Mouse (Mus musculus) gastrocnemius, adult 2 months (tissue): ENCODE measurements around the gene Exoc8. TPM values are rescaled to one million over a fixed set of nuclear protein-coding genes. Genes with fewer than 3 reads are reported as not detected.
A peak's percentile ranks its signal among the peaks of the same experiment; 100 is the strongest.

Experiments used
- DNase-seq: peaks from one replicate; pipeline ENCODE4 v3.0.0; 2022
- H3K27ac ChIP-seq: fragments of 200-600 bp; 2 replicates; pipeline ENCODE4 v1.8.1; 2022; ENCODE audit warnings: mild to moderate bottlenecking
- H3K4me3 ChIP-seq: fragments of 200-600 bp; 2 replicates; pipeline ENCODE4 v1.8.1; 2022; ENCODE audit warnings: mild to moderate bottlenecking, moderate library complexity
- CTCF ChIP-seq: fragments of 200-600 bp; IDR thresholded peaks from 2 replicates; pipeline ENCODE4 v1.8.1; 2022; ENCODE audit warnings: antibody characterized with exemption, mild to moderate bottlenecking, moderate library complexity
- intact Hi-C: fragments of 180-260 bp; cut with DNase I; formaldehyde crosslinking; loops from one replicate; pipeline ENCODE4 v1.15.1; 2025
- long read RNA-seq, 2 experiments: library from polyadenylated mRNA; stranded (forward); transcript quantifications; one replicate each; pipeline ENCODE4 v2.0.0; 2021
- total RNA-seq, 2 experiments: library from RNA; stranded (reverse); gene quantifications; 2 replicates each; pipeline ENCODE4 v1.2.3; 2021

Exoc8 gene
- 1 to 10 TPM; 7.6 to 7.8 TPM for total RNA-seq
- long read RNA-seq, experiment 1, full-length matches to known transcripts, result 5 of 5 reads
- long read RNA-seq, experiment 1, partial matches to known transcripts, result 0 of 5 reads
- long read RNA-seq, experiment 1, other reads (novel, unspliced or antisense), result 0 of 5 reads
- long read RNA-seq, experiment 2, full-length matches to known transcripts, result 8 of 8 reads
- long read RNA-seq, experiment 2, partial matches to known transcripts, result 0 of 8 reads
- long read RNA-seq, experiment 2, other reads (novel, unspliced or antisense), result 0 of 8 reads

DNA sequence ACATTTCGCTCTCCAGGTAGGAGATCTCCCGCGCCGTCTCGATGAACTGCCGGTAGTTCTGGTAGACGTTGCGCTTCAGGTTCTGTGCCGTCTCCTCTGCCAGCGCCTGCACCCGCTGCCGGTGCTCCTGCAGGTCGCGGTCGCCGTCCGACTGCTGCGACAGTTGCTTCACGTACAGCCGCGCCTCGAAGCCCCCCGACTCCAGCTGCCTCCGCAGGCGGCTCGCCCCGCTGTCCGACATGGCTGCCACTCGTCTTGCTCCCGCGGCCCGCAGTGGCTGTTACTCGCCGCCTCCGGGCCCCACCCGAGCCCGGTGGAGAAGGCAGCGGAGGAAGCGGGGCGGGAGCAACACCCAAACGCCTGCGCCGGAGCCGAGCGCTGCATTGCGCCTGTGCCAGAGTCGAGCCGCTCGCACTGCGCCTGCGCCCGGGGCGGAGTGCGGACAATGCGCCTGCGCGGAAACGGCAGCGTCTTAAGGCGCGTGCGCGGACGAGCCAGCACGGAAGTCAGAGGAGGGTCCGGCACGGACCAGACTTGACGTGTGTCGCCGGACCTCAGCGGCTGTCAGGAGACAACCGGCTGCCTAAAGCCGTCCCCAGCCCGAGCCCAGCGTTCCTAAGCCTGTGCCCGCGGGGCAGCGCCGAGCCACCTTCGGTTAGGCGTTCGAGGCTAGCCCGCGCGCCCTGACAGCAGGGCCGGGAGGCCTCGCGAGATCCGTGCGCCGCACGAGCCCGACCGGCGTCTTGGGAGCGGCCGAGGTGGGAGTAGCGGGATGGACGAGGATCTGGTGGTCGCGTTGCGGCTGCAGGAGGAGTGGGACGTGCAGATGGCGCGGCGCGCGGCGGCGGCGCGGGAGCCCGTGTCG lies at the start of gene Exoc8, which contains the start of gene Sprtn:
Gene Exoc8, minus strand, starts transcription at position 320 of the 865 bp plus-strand sequence.
Gene Sprtn, plus strand, starts transcription at position 501 of the 865 bp plus-strand sequence.
- peak; percentile 98 for DNase-seq
- Histone ChIP-seq H3K4me3 (peak within 1 kb of the TSS; percentile 100), H3K27ac (peak within 1 kb of the TSS; percentile 97)
- no peak for TF ChIP-seq CTCF
- intact Hi-C loops, result loop anchor here (1.0 to 5.0 kb wide), 3 partner anchors 52 to 140 kb away; partner anchors contain the start of genes Egln1 and Tsnax

DNA sequence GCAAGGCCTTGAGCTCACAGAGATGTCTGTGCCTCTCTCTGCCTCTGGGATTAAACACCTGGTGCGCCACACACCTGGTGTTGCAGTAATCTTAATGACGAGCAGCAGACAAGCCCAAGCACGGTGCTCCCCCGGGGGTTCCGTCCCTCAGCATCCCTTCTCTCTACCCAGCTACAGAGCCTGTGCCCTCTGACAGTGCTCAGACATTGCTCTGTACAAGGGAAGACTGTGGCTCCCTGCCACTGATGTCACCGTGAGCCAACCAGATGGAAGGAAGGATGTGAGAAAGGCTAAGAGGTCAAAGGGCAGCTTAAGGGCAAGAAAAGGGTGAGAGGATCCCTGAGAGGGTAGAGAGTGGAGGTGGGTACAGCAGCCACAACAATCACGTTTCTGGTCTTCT lies 46.9 kb upstream of the Exoc8 start:
- peak overlapping the region; percentile 22; the same call in 1 of the 2 replicates for H3K4me3 ChIP-seq
- intact Hi-C loops, result no loop called here
- no peak for DNase-seq
- TF ChIP-seq CTCF, result no peak
- 0 out of 2 replicates have a peak overlapping the region, but pooled peaks have one; percentile 5 for H3K27ac ChIP-seq

DNA sequence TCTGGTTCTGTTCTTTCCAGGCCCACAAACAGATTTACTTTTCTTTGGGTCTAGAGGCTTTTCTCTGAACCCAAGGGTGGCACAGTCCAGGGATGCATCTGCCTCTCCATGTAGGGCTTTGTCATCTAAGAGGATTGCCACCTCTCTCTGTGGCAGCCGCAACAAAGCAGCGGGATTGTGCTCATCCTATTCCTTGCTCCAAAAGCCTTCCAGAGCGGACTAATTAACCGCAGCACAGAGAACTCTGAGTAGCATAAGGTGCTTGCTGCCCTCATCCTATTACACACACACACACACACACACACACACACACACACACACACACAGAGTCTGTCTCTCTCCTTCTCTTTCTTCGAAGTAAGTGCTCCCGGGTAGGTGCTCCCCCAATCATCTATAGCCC lies 46.3 kb upstream of the Exoc8 start:
- DNase-seq, result no peak
- intact Hi-C loops, result no loop called here
- TF ChIP-seq CTCF, result no peak
- Histone ChIP-seq H3K27ac (peak overlapping the region; percentile 63; the same call in 1 of the 2 replicates), H3K4me3 (no peak overlapping the region)

DNA sequence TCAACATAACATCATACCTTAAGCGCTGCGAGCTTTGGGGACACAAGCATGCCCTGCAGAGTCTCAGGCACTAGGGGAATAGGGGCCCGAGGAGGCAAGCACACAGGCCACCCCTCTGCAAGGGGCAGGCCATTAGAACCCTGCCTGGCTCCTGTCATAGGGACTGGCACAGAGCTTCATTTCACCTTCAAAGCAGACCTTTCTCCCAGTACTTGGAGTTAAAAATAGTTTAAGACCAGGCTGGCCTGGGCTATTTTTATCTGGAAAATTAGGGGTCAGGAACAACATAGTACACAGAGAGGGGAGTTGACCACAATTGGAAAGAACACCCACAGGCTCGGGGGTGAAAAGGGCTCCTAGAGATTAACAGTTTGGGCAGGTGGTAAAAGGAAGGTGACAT lies 39.8 kb upstream of the Exoc8 start:
- intact Hi-C loops, result no loop called here
- no peak overlapping the region; the same call in 1 of the 2 replicates for H3K4me3 ChIP-seq
- H3K27ac ChIP-seq, result peak overlapping the region; percentile 90
- TF ChIP-seq CTCF, result no peak
- DNase-seq, result peak; percentile 51

DNA sequence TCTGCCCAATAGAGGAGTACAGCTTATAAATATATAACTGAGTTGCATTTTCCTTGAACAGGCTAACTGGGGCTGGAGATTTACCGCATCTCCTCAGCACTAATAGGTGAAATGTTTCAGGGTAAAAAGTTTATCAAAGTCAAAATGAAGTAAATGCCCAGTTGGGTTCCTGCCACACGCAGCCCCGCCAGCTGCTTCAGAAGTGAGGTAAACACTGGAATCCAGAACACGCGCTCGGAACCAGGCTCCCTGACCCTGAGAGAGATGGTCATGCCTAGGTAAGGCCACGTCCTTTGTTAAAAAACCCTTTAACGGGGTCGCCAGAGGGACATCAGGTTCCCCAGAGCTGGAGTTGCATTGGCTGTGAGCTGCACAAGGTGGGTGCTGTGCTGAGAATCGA lies 39.2 kb upstream of the Exoc8 start:
- no peak for TF ChIP-seq CTCF
- DNase-seq, result no peak
- intact Hi-C loops, result no loop called here
- Histone ChIP-seq H3K27ac (peak overlapping the region; percentile 90), H3K4me3 (no peak overlapping the region)

DNA sequence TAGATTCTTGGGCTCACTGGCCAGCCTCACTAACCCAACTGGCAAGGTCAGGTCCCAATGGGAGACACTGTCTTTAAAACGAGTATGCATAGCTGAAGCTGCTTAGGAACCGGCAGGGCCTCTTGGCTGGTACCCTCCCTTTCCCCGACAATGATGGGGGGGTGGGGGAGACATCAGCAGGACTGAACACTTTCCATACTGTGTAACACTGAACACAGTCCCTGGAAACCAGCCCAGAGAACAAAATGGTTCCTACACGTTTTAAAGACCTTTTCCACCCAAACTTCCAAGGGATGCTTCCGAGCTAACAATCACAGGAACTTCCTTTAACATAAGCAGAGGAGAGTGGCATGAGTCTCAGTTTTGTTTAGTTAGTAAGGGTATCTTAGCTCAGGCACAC lies 37.6 kb upstream of the Exoc8 start:
- H3K4me3 ChIP-seq, result no peak overlapping the region
- TF ChIP-seq CTCF, result no peak
- no peak for DNase-seq
- peak overlapping the region; percentile 59 for H3K27ac ChIP-seq
- intact Hi-C loops, result no loop called here

DNA sequence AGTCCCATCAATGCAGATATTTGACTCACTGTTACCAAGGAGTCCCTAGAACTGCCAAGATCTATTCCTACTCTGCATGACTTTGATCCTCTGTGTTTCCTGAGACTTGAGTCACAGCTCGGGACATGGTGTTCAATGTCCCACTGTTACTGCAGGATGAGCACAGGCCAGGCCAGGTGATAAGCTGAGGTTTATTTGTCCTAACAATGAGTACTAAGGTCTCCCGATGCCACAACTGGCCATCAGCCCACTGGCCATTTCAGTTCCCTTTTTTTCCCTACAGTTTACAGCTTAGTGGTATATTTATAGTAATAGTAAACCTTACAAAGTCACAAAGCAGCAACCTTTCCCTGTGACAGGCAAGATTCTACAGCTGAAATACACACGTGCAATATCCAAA lies 34.9 kb upstream of the Exoc8 start:
- intact Hi-C loops, result no loop called here
- TF ChIP-seq CTCF, result no peak
- H3K4me3 ChIP-seq, result no peak overlapping the region
- DNase-seq, result no peak
- peak overlapping the region; percentile 93 for H3K27ac ChIP-seq

DNA sequence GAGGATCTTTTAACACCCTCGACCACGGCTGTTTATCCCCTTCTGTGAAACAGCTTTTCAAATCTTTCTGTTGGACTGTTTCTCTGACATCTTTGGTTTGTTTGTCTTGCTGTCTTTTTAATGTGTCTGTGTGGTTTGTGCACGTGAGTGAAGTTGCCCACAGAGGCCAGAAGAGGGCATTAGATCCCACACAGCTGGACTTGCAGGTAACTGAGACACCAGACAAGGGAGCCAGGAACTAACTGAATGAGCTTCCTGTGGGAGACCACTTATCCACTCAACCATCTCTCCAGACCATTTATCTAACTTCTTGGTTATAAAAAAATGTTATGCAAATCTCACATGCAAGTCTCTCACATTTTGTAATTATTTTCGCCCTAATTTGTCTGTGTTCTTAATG lies 33.1 kb upstream of the Exoc8 start:
- Histone ChIP-seq H3K27ac (peak overlapping the region; percentile 93), H3K4me3 (no peak overlapping the region)
- TF ChIP-seq CTCF, result peak; percentile 43
- intact Hi-C loops, result no loop called here
- DNase-seq, result no peak

DNA sequence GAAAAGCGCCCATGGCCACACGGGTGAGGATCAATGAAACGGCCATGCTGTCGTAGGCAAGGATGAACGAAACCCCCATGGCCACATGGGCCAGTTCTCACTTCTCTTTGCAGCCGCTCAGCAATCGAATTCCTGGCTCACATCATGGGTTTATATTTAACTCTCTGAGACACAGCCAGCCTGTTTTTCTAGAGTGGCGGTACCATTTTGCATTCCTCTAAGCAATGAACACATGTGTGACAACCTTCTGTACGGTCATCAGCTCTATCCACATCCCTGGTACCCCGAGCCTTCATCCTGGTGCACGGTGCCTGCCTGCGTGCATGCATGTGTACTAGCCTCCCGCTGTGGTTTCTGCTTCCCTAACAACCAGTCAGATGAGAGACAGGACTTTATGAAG lies 32.6 kb upstream of the Exoc8 start:
- peak overlapping the region; percentile 93 for H3K27ac ChIP-seq
- intact Hi-C loops, result no loop called here
- DNase-seq, result peak; percentile 53
- peak overlapping the region; percentile 21 for H3K4me3 ChIP-seq
- no peak for TF ChIP-seq CTCF

DNA sequence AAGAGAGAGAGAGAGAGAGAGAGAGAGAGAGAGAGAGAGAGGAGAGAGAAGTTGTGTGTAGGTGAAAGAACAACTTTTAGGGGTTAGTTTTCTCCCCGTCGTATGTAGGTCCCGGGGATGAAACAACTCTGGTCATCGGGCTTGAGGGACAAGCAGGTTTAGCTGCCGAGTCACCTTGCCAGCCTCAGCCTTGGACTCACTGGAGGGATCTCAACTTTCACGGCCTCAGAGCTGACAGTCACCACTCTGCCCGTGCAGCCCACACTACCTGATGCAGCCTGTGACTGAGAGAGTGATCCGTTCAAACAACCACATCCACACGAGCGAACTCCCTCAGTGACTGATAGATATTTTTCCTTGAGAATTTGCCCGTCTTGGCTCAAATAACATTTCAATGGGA lies 31.5 kb upstream of the Exoc8 start:
- TF ChIP-seq CTCF, result no peak
- intact Hi-C loops, result no loop called here
- H3K27ac ChIP-seq, result peak overlapping the region; percentile 93
- no peak overlapping the region; the same call in 1 of the 2 replicates for H3K4me3 ChIP-seq
- DNase-seq, result peak; percentile 82

DNA sequence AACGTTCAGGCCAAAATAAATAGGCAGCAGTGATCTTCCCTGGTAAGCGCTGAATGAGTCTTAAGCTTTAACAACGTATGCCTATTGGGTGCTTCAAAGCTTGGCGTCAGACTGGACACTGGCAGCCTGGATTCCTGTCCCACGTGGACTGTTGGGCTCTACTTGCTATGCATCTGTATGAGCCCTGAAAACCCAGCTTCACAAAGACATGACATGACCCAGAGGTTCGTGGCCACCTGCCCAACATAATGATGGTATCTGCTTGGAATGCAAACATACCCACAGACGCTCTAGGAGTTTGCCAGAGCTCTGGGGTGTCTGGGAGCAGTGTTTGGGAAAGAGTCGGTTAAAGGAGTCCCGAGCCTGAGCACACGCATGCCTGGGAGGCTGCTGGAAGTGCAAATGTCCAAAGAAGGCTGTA lies 28.9 kb upstream of the Exoc8 start:
- peak; percentile 65 for DNase-seq
- intact Hi-C loops, result no loop called here
- no peak for TF ChIP-seq CTCF
- H3K4me3 ChIP-seq, result 0 out of 2 replicates have a peak overlapping the region, but pooled peaks have one; percentile 2
- peak overlapping the region; percentile 93 for H3K27ac ChIP-seq

DNA sequence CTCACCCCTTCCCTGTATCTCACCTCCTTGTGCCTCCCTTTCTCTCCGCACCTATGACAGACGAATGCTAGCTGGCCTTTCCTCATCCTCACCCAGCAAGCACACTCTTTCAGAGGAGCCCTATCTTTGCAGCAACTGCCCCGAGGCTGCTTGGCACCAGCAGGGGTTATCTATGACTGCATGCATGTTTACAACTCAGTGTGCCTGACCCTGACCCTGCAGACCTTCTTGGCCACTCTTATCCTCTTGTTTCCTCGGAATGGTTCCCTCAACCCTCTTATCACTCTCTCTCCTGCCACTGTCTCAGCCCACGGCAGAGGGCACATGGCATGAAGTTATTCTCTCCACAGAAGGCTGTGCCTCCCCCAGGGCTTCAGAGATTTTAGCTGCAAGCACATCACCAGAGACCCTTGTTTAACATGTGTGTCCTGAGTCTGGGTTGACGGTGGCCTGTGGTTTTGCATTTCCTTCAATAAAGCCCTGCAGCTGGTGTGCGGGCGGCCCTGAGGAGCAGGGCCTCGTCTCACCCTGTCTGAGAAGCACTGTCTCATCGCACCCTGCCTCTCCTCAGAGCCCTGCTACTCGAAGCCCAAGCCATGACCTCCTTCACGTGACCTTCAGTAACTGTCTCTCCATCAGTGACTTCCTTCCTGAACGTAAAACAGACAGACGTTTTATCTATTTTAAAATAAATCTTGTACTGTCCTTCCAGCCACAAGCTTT lies 28.2 kb upstream of the Exoc8 start:
- TF ChIP-seq CTCF, result no peak

More for the DNA sequence above, 28.2 kb upstream of the Exoc8 start:
- Histone ChIP-seq H3K4me3 (no peak overlapping the region), H3K27ac (peak overlapping the region; percentile 93)
- no peak for DNase-seq
- intact Hi-C loops, result no loop called here
